ENCODE assay signal across 10 mouse cellular contexts in genomic region chr9:106883085-106883484, GRCm38 (mm10). TPM values are rescaled to one million over a fixed set of nuclear protein-coding genes. Genes with fewer than 3 reads are reported as not detected.
A peak's percentile ranks its signal among the peaks of the same experiment; 100 is the strongest.
DNase-seq lines count a peak whose midpoint lies in the region; ATAC-seq and TF ChIP-seq lines count a peak whose summit lies in the region.
"Had no signal": no experiment of that assay in that cellular context is flagged by ENCODE, and none has a peak within 500 bp of the region (broad histone marks: within the 10 kb centered on the region; RNA-seq: fewer than 3 reads in every experiment).

No protein-coding gene starts in this region.

- 85% methylated on average over 3 of the region's 3 CpGs for WGBS in heart, embryonic 10.5 days
- 73% methylated on average over 3 of the region's 3 CpGs for WGBS in stomach, embryonic 15.5 days
- WGBS in stomach, postnatal 0 days = 73% methylated on average over 3 of the region's 3 CpGs
- 81% methylated on average over 3 of the region's 3 CpGs for WGBS in limb, embryonic 14.5 days
- WGBS in stomach, embryonic 16.5 days = 73% methylated on average over 3 of the region's 3 CpGs
- 72% methylated on average over 3 of the region's 3 CpGs for WGBS in lung, adult 2 months

- no peak overlapping the region for H3K27ac ChIP-seq in heart, embryonic 10.5 days
- no peak overlapping the region for H3K27ac ChIP-seq in stomach, embryonic 15.5 days
- H3K27ac ChIP-seq in stomach, postnatal 0 days (replicated peaks) = no peak overlapping the region
- no peak overlapping the region for H3K27ac ChIP-seq in limb, embryonic 14.5 days (replicated peaks; ENCODE audit: low read depth, low read length)
- H3K27ac ChIP-seq in stomach, embryonic 16.5 days (ENCODE audit: low read length) = no peak overlapping the region
- H3K27ac ChIP-seq: kidney, postnatal 0 days had no signal

- peak; percentile 64 for DNase-seq in heart, embryonic 10.5 days (ENCODE audit: low spot score)
- no peak for DNase-seq in heart, adult 8-10 months (ENCODE audit: low spot score)
- no peak for DNase-seq in stomach, postnatal 0 days (ENCODE audit: low spot score)
- no peak for DNase-seq in limb, embryonic 14.5 days (ENCODE audit: low spot score)
- DNase-seq in lung, adult 2 months = no peak
- DNase-seq in cerebellum, postnatal 25 days = no peak
- DNase-seq: right cerebral cortex, adult 18-20 months had no signal

- peaks cover 73% of the 10 kb centered on the region for H3K36me3 ChIP-seq in heart, embryonic 10.5 days
- peaks cover 29% of the 10 kb centered on the region for H3K36me3 ChIP-seq in stomach, embryonic 15.5 days
- H3K36me3 ChIP-seq in stomach, postnatal 0 days (ENCODE audit: control insufficient read depth, insufficient read depth, low read length) = peaks cover 23% of the 10 kb centered on the region
- H3K36me3 ChIP-seq in limb, embryonic 14.5 days (ENCODE audit: control insufficient read depth, insufficient read depth, low read length) = peaks cover 70% of the 10 kb centered on the region
- peaks cover 8% of the 10 kb centered on the region for H3K36me3 ChIP-seq in stomach, embryonic 16.5 days (ENCODE audit: control insufficient read depth, insufficient read depth, low read length)

- H3K9ac ChIP-seq in stomach, embryonic 15.5 days = no peak overlapping the region
- H3K9ac ChIP-seq in stomach, postnatal 0 days (ENCODE audit: low read length) = no peak overlapping the region
- 0 out of 2 replicates have a peak overlapping the region, but pooled peaks have one; percentile 39 for H3K9ac ChIP-seq in limb, embryonic 14.5 days (ENCODE audit: low read depth, low read length, severe bottlenecking)
- H3K9ac ChIP-seq in stomach, embryonic 16.5 days (ENCODE audit: low read length) = peak overlapping the region; percentile 35; the same call in 1 of the 2 replicates

- no peak for ATAC-seq in stomach, embryonic 15.5 days (ENCODE audit: insufficient read depth, low FRiP score, low read depth)
- ATAC-seq in stomach, postnatal 0 days (ENCODE audit: low FRiP score, low TSS enrichment) = no peak
- ATAC-seq in limb, embryonic 14.5 days (ENCODE audit: low FRiP score, low read depth) = no peak
- ATAC-seq in stomach, embryonic 16.5 days (ENCODE audit: insufficient read depth, low FRiP score) = no peak

- TF ChIP-seq EP300 in stomach, postnatal 0 days (optimal IDR thresholded peaks at IDR 0.05) = no peak

- H3K4me2 ChIP-seq in stomach, embryonic 15.5 days = peak overlapping the region; percentile 34; the same call in 1 of the 2 replicates
- H3K4me2 ChIP-seq in stomach, postnatal 0 days (replicated peaks; ENCODE audit: low read depth) = no peak overlapping the region
- peak overlapping the region; percentile 13 for H3K4me2 ChIP-seq in limb, embryonic 14.5 days (replicated peaks; ENCODE audit: low read depth, low read length, severe bottlenecking)
- H3K4me2 ChIP-seq in stomach, embryonic 16.5 days (ENCODE audit: low read depth, low read length) = no peak overlapping the region

- peaks cover 42% of the 10 kb centered on the region for H3K4me1 ChIP-seq in heart, embryonic 10.5 days
- peaks cover 38% of the 10 kb centered on the region for H3K4me1 ChIP-seq in stomach, embryonic 15.5 days
- peaks cover 12% of the 10 kb centered on the region for H3K4me1 ChIP-seq in stomach, postnatal 0 days (replicated peaks; ENCODE audit: control insufficient read depth, insufficient read depth)
- H3K4me1 ChIP-seq in limb, embryonic 14.5 days (ENCODE audit: control insufficient read depth, insufficient read depth, low read length) = peaks cover 23% of the 10 kb centered on the region
- peaks cover 44% of the 10 kb centered on the region for H3K4me1 ChIP-seq in stomach, embryonic 16.5 days (ENCODE audit: control insufficient read depth, insufficient read depth, low read length)
- H3K4me1 ChIP-seq in lung, adult 2 months (ENCODE audit: control insufficient read depth, insufficient read depth, low read length) = peaks cover 11% of the 10 kb centered on the region

- TF ChIP-seq CTCF in stomach, postnatal 0 days (IDR thresholded peaks at IDR 0.05; ENCODE audit: low read depth) = no peak
- TF ChIP-seq CTCF in lung, adult 2 months (IDR thresholded peaks at IDR 0.05; ENCODE audit: insufficient read depth, low read length) = no peak

- H3K9me3 ChIP-seq in heart, embryonic 10.5 days = no peaks in the 10 kb centered on the region
- no peaks in the 10 kb centered on the region for H3K9me3 ChIP-seq in stomach, embryonic 15.5 days
- no peaks in the 10 kb centered on the region for H3K9me3 ChIP-seq in stomach, postnatal 0 days (ENCODE audit: control insufficient read depth, low read length)
- H3K9me3 ChIP-seq in limb, embryonic 14.5 days (ENCODE audit: control insufficient read depth, low read length) = no peaks in the 10 kb centered on the region
- H3K9me3 ChIP-seq in stomach, embryonic 16.5 days (replicated peaks; ENCODE audit: control insufficient read depth, low read length) = no peaks in the 10 kb centered on the region

- H3K4me3 ChIP-seq in heart, embryonic 10.5 days = peak overlapping the region; percentile 10; the same call in 1 of the 2 replicates
- no peak overlapping the region for H3K4me3 ChIP-seq in stomach, embryonic 15.5 days (replicated peaks)
- H3K4me3 ChIP-seq in stomach, postnatal 0 days (ENCODE audit: low read depth, low read length) = no peak overlapping the region
- H3K4me3 ChIP-seq in limb, embryonic 14.5 days (replicated peaks; ENCODE audit: low read length) = no peak overlapping the region
- H3K4me3 ChIP-seq in stomach, embryonic 16.5 days (replicated peaks; ENCODE audit: low read length) = no peak overlapping the region
- no peak overlapping the region for H3K4me3 ChIP-seq in lung, adult 2 months (replicated peaks; ENCODE audit: extremely low read depth, low read depth, low read length)

- TF ChIP-seq POLR2A in limb, embryonic 14.5 days (IDR thresholded peaks at IDR 0.05; ENCODE audit: borderline replicate concordance, extremely low read depth, insufficient read depth, insufficient read length) = no peak
- no peak for TF ChIP-seq POLR2A in lung, adult 2 months (IDR thresholded peaks at IDR 0.05; ENCODE audit: borderline replicate concordance, extremely low read depth, low read depth, low read length)

- no peaks in the 10 kb centered on the region for H3K27me3 ChIP-seq in heart, embryonic 10.5 days (ENCODE audit: insufficient read depth, poor library complexity, severe bottlenecking)
- no peaks in the 10 kb centered on the region for H3K27me3 ChIP-seq in stomach, embryonic 15.5 days (replicated peaks)
- H3K27me3 ChIP-seq in stomach, postnatal 0 days (ENCODE audit: control insufficient read depth, insufficient read depth, low read length) = no peaks in the 10 kb centered on the region
- no peaks in the 10 kb centered on the region for H3K27me3 ChIP-seq in limb, embryonic 14.5 days (ENCODE audit: control insufficient read depth, insufficient read depth, low read length)
- H3K27me3 ChIP-seq in stomach, embryonic 16.5 days (ENCODE audit: control insufficient read depth, insufficient read depth, low read length) = no peaks in the 10 kb centered on the region

RNA-seq across cellular contexts. Expression of gene Rbm15b, which starts 4.1 kb away (rescaled TPM):
- 6.1 and 10.8 TPM in 2 replicates for polyA plus RNA-seq in heart, embryonic 10.5 days (2016; fragmentation: Nextera tagmentation; extraction: Ambion mirVana)
- total RNA-seq in heart, adult 8-10 months (2022) = 10 to 100 TPM; 10.6 to 13.9 (median 12.0) TPM
- 8.1 and 9.4 TPM in 2 replicates for polyA plus RNA-seq in stomach, embryonic 15.5 days (2015; fragmentation: Nextera tagmentation; extraction: Ambion mirVana)
- 3.8 and 4.7 TPM in 2 replicates for polyA plus RNA-seq in stomach, postnatal 0 days (2015; fragmentation: Nextera tagmentation; extraction: Ambion mirVana)
- polyA plus RNA-seq in limb, embryonic 14.5 days (2012; rRNA removed) = 18.8 and 20.4 TPM in 2 replicates
- polyA plus RNA-seq in limb, embryonic 14.5 days (2014; fragmentation: Nextera tagmentation; extraction: Ambion mirVana) = 21.3 and 22.3 TPM in 2 replicates
- polyA plus RNA-seq in stomach, embryonic 16.5 days (2015; fragmentation: Nextera tagmentation; extraction: Ambion mirVana) = 5.1 and 5.2 TPM in 2 replicates
- 13.2 and 13.6 TPM in 2 replicates for polyA plus RNA-seq in lung, adult 2 months (2012; rRNA removed)

RNA-seq across cellular contexts. Expression of gene Manf, which starts 8.7 kb away (rescaled TPM):
- polyA plus RNA-seq in heart, embryonic 10.5 days (2016; fragmentation: Nextera tagmentation; extraction: Ambion mirVana) = 296 and 411 TPM in 2 replicates
- total RNA-seq in heart, adult 8-10 months (2022) = 100 to 1,000 TPM; 112 to 170 (median 145) TPM
- polyA plus RNA-seq in stomach, embryonic 15.5 days (2015; fragmentation: Nextera tagmentation; extraction: Ambion mirVana) = 349 and 373 TPM in 2 replicates
- polyA plus RNA-seq in stomach, postnatal 0 days (2015; fragmentation: Nextera tagmentation; extraction: Ambion mirVana) = 370 and 385 TPM in 2 replicates
- polyA plus RNA-seq in limb, embryonic 14.5 days (2012; rRNA removed) = 79.7 and 110 TPM in 2 replicates
- polyA plus RNA-seq in limb, embryonic 14.5 days (2014; fragmentation: Nextera tagmentation; extraction: Ambion mirVana) = 230 and 268 TPM in 2 replicates
- polyA plus RNA-seq in stomach, embryonic 16.5 days (2015; fragmentation: Nextera tagmentation; extraction: Ambion mirVana) = 339 and 351 TPM in 2 replicates
- polyA plus RNA-seq in lung, adult 2 months (2012; rRNA removed) = 13.8 and 15.2 TPM in 2 replicates

Comparison
In these comparisons a context has a peak if more than half of its experiments do, and no peak if none do; other contexts are left out.
1. H3K4me2 ChIP-seq: peak in stomach, embryonic 15.5 days (single experiment) and limb, embryonic 14.5 days (single experiment); none in stomach, postnatal 0 days (single experiment) and stomach, embryonic 16.5 days (single experiment).
2. H3K9ac ChIP-seq: peak in limb, embryonic 14.5 days (single experiment) and stomach, embryonic 16.5 days (single experiment); none in stomach, embryonic 15.5 days (single experiment) and stomach, postnatal 0 days (single experiment).